Mouse (Mus musculus) forelimb bud, embryonic 11.5 days (tissue): ENCODE data around the gene Cox4i1.

Experiments used
- DNase-seq: peaks from one replicate; pipeline ENCODE4 v3.0.0-alpha.2; 2012; ENCODE audit warnings: low read depth, low spot score

Cox4i1 gene

GRCm38 (mm10) chr8:120664566-120664965 lies 3.5 kb upstream of the Cox4i1 start:
- no peak for DNase-seq

DNA sequence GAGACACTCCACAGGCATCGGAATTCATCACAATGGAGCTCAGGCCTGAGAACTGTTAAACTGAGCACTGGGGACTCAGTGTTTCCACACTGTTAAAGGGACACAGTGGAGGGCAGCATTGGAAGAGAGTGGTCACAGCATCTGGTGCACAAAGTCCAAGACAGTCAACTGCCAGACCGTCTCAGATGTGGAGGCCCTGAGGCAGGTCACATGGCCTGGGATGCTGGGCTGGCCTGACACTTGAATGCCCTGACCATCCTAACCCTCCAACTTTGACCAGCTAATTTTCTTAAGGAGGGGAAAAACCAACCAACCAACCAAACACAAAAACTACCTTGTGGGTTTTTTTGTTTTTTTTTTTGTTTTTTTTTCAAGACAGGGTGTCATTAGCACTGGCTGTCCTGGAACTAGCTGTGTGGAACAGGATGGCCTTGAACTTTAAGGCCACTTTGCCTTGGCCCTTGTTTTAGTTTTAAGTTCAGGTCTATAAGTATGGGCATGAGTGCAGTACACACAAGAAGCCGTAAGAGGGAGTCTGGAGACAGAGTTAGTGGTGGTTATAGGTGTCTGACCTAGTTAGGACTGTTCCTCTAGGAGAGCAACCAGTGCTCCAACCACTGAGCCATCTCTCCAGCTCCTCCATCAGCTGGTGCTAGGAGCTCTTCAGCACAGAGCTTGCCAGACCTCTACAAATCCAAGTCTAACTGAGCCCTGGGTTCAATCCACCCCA lies 2.1 kb upstream of the Cox4i1 start:
- no peak for DNase-seq

DNA sequence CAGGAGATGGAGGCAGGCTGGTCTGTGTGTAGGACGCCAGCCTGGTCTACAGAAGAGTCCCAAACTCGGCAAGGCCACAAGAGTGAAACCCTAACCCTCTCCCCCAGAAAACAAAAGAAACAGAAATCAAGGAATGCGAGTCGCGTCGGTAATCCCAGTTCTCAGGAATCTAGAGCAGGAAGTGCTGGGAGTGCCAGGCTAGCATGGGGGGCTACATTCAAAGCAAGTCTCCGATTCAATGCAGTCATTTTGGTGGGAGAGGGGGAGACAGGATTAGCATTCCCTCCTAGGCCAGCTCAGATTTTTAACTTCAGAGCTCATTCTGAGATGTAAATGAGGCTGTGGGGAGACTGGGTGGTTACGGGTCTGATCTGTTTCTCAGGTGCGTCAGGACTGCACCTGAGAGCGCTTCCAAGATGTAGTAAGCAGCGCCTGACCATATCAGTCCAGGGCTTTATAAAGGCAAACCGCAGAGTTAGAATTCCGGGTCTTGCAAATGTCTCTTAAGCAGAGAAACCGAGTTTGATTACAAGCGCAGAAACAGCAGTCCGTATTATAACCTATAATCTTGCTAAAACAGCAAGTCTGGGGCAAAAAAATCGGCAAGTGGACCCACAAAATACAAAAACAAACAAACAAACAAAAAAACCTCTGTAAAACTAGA lies 1.1 kb upstream of the Cox4i1 start:
- peak; percentile 18 for DNase-seq

- DNase-seq = no peak
These were observed 418 bp downstream of the Cox4i1 start, which contains the start of gene Emc8 for GRCm38 (mm10) chr8:120668374-120668905. Gene Emc8 (minus strand): TSS chr8:120668573.

DNA sequence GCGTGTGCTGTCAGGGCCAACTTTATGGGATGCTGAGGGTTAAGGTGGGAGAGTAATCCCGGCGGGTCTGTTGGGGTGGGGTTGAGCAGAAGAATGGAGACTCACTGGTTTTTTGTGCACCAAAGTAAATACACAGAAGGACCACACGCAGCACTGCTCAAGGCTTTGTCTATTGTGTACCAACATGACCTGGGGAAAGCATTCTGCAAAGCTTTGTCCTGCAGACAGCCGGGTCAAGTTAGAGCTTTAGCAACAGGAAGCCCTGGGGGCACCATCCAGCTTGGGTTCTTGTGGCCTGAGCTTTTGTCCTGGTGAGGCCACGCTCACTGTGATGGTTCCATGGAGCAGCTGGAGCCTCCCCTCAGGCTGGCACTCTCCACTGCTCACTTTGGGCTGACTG lies 3.8 kb downstream of the Cox4i1 start:
- no peak for DNase-seq

- no peak for DNase-seq
These were observed 4.7 kb downstream of the Cox4i1 start for GRCm38 (mm10) chr8:120672626-120673229.

- DNase-seq = no peak
These were observed 5.3 kb downstream of the Cox4i1 start for GRCm38 (mm10) chr8:120673298-120673697.

DNA sequence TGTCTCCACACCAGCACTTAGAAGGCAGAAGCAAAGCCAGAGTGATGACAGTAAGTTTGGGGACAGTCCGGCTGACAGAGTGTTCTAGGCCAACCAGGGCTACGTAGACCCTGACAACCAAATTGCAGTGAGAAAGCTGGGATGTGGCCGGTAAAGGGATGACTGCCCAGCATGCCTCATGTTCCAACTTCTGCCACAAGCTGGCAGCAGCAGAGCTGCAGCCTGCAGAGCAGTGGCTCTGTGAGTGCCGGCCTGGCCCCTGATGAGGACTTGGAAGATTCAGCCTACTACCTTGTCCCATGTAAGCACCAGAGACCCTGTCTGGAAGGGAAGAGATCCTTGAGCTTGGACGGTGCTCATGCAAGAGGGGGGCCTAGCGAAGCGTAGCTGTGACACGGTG lies 7.7 kb downstream of the Cox4i1 start:
- DNase-seq = no peak

GRCm38 (mm10) chr8:120678447-120678846 lies 10.4 kb downstream of the Cox4i1 start:
- peak; percentile 78 for DNase-seq

DNA sequence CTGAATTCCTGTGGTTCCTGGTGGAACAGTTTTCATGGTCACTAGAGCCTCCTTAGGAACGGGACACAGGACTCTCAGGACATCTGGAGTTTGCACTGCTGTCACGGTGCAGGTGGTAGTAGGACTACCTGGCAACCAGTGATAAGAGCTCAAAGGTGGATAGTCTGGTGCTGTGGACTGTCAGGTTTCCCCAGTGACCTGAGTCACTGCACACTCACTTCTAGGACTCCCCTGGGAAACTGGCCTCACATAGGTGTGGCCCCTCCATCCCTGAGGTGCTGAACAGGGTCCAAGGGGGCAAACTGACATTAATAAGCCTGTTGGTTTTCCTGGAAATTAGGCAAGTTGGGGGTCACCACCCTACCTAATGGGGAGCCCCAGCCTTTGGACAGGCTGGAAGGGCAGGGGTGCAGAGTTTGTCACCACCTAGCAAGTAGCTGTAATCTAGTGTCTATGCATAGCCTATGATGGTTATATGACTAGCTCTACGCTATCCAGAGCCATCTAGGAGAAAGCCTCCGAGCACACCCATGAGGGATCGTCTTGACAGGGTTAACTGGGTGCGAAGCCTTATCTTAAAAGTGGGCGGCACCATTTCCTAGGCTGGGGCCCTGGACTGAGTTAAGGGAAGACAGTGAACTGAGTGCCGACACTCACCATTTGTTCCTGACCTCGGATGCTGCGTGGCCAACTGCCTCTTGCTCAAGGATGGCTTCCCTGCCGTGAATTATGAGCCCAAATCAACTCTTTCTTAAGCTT lies 11.8 kb downstream of the Cox4i1 start:
- no peak for DNase-seq

- peak; percentile 30 for DNase-seq
These were observed 12.4 kb downstream of the Cox4i1 start for GRCm38 (mm10) chr8:120680405-120680804.

DNA sequence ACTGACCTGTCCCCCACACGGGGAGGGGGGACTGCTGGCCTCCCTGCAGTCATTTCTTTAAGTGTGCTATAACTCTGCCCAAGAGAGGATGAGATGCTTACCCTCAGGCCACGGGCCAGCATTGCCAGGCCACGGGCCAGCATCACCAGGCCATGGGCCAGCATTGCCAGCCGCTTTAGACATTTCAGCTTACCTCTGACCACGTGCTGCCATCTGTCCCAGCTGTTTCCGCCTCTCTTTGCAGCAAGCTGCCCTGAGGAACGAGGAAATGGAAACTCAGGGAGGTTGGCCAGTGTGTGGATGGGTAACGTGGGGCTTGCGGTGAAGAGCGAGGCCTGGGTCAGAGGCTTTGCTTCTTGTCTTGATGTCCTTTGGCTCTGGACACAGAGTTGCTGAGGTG lies 13.1 kb downstream of the Cox4i1 start:
- DNase-seq = no peak

DNA sequence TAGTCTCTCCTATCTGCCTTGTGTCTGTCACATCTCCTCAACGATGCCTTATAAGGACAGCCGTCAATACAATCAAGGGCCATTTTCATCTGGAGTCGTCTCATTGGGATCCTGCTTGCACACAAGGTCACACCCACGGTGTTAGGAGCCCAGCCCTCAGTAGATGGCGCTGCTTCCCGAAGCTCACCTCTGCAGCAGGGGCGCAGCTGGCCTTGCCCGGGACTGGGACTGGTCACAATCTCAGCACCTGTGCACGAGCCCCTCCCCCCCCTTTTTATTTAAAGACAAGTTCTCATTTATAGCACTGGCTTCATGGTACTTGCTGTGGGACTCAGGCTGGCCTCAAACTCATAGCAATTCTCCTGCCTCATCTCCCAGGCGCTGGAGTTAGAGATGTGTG lies 15.6 kb downstream of the Cox4i1 start:
- peak; percentile 69 for DNase-seq

DNA sequence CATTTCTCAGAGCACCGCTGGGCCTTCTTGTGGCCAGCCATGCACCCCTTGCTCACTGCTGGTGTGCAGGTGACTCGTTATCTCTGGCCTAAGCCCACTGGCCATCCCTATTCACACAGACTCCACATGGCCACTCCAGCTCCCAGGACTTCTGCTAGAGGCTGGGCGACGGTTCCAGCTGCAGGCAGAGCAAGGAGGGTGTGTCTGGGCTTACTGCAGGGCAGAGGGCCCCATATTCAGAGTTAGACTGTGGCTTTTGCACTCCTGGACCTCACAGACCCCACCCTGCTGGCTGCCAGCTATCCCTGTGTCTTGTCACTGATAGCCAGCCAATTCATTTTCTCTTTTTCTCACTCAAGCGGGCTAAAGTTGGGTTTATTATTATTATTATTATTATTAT lies 16.1 kb downstream of the Cox4i1 start:
- no peak for DNase-seq

DNA sequence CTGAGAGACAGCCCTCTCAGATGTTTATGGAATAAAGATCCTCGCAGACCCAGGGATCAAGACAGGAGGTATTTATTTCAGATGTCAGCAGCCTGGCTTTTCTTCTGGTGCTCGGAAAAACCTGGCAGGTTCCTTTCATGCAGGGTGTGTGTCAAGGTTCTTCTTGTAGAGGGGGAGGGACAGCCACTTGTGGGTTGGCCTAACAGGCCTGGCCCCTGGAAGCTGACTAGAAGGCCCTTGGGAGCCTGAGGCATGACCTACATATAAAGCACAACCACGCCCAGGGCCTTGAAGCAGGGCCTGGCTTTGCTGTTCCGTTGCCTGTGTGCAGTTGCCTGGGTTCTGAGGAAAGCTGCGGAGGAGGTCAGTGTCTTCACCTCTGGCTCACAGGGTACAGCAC lies 17.1 kb downstream of the Cox4i1 start:
- DNase-seq = no peak

DNA sequence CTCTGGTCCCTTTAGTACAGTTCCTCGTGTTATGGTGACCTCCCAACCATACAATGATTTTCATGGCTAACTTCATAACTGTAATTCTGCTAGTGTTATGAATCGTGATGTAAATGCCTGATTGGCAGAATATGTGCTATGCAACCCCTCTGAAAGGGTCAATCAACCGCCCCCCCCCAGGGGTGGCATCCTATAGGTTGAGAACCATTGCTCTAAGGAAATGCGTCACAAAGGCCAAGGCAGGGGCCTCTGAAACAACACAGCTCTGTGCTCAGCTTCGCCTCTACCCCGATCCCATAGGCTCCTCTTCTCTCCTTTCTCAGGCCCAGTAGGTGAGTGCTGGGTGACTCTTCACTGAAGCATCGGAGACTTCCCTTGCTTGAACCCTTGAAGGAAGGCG lies 17.6 kb downstream of the Cox4i1 start:
- no peak for DNase-seq

GRCm38 (mm10) chr8:120686051-120686450 lies 18.0 kb downstream of the Cox4i1 start:
- DNase-seq = no peak

DNA sequence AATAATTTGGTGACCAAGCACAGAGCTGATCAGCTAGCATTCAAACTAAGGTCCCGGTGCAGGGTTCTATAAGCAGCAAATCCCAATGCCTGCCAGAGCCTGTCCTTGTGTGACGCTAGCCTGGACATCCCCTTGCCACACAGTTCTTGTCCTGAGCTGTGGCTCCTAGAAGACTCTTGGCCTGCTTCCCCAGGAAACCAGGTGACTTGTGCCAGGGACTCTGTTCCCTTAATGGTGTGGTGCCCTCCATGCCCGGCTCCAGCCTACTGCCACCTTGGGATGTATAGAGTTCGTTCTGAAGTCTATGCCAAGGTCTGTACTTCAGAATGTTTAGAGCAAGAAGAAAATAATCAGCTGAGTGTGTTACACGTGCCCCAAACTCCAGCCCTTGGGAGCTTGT lies 18.6 kb downstream of the Cox4i1 start:
- no peak for DNase-seq

DNA sequence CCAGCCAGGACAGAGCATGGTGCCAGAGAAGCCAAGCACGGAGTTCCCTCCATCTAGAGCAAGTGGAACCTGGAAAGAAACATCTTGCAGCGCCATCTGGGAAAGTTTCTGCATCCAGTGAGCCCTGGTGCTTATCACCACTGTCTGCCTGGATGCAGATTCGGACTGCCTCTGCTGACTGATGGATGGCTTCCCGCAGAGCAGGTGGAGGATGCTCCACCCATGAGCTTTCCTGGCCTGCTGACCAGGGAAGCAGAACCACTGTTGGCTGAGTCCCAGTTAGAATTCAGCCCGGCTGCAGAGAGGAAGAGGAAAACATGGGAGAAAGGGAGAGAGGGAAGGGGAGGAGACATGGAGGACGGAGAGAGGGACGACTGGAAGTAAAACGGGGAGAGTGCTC lies 19.8 kb downstream of the Cox4i1 start:
- no peak for DNase-seq

DNA sequence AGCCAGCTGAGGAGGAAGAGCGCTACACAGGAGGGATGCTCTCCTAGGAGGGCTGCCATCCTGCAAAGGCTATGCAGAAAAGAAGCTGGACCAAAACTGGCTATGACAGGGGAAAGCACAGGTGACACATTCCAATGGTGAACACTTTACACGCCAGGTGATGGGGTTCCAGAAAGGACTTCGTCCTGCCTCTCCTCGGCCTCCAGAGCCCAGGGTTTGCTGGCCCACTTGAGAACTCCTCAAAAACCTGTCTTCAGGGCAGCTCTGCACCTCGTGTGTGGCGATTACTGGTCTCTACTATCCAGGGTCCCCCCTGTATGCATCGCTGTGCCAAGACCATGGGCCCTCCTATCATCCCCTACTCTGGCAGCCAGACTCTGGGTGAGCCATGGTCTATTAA lies 20.5 kb downstream of the Cox4i1 start:
- DNase-seq = no peak

- no peak for DNase-seq
These were observed 24.9 kb downstream of the Cox4i1 start for GRCm38 (mm10) chr8:120692934-120693333.
